Mouse (Mus musculus) myocyte (in vitro differentiated cells): ENCODE results near the gene Rps2. TPM values are rescaled to one million over a fixed set of nuclear protein-coding genes. Genes with fewer than 3 reads are reported as not detected.

Source experiments
- H3K27me3 ChIP-seq: one replicate; pipeline ENCODE4 v1.6.1; 2011; ENCODE audit not compliant: control insufficient read depth, insufficient read depth, insufficient read length
- H3K36me3 ChIP-seq: one replicate; pipeline ENCODE4 v1.6.1; 2011; ENCODE audit not compliant: control insufficient read depth, insufficient read depth
- H3K4me2 ChIP-seq: one replicate; pipeline ENCODE4 v1.6.1; 2011; ENCODE audit warnings: low read depth, control low read depth
- H3K4me3 ChIP-seq: one replicate; pipeline ENCODE4 v1.5.1; 2011; ENCODE audit warnings: mild to moderate bottlenecking, control low read depth, moderate library complexity
- H3K79me2 ChIP-seq: one replicate; pipeline ENCODE4 v1.6.1; 2011; ENCODE audit not compliant: control insufficient read depth, insufficient read depth
- H3ac ChIP-seq: one replicate; pipeline ENCODE4 v1.6.1; 2011; ENCODE audit not compliant: control insufficient read depth, insufficient read length
- CEBPB ChIP-seq: IDR thresholded peaks from 2 replicates; pipeline ENCODE4 v1.6.1; 2011; ENCODE audit warnings: mild to moderate bottlenecking, moderate library complexity; ENCODE audit not compliant: poor library complexity, insufficient read depth, severe bottlenecking
- E2F4 ChIP-seq: IDR thresholded peaks from one replicate; pipeline ENCODE4 v1.6.1; 2011; ENCODE audit warnings: mild to moderate bottlenecking, control low read depth, moderate library complexity; ENCODE audit not compliant: insufficient read depth
- MAX ChIP-seq: IDR thresholded peaks from one replicate; pipeline ENCODE4 v1.6.1; 2011; ENCODE audit warnings: low read depth, mild to moderate bottlenecking, control low read depth
- MYOD1 ChIP-seq, 3 experiments: IDR thresholded peaks; one replicate each; pipeline ENCODE4 v1.6.1; 2011; ENCODE audit warnings: control low read depth in 2 of 3, low read depth in 2 of 3, mild to moderate bottlenecking in 2 of 3, moderate library complexity in 1 of 3; ENCODE audit not compliant: insufficient read length in 2 of 3, control insufficient read depth in 1 of 3
- MYOG ChIP-seq, 3 experiments: IDR thresholded peaks; one replicate each; pipeline ENCODE4 v1.6.1; 2011; ENCODE audit warnings: control low read depth in 2 of 3, low read depth in 2 of 3, mild to moderate bottlenecking in 2 of 3; ENCODE audit not compliant: insufficient read length in 2 of 3, control insufficient read depth in 1 of 3, insufficient read depth in 1 of 3
- POLR2A ChIP-seq: IDR thresholded peaks from one replicate; pipeline ENCODE4 v1.6.1; 2011; ENCODE audit warnings: low read depth, mild to moderate bottlenecking, control low read depth, moderate library complexity; ENCODE audit not compliant: insufficient read length
- POLR2AphosphoS2 ChIP-seq: IDR thresholded peaks from one replicate; pipeline ENCODE4 v1.6.1; 2011; ENCODE audit warnings: low read depth, control low read depth; ENCODE audit not compliant: insufficient read length
- REST ChIP-seq: IDR thresholded peaks from one replicate; pipeline ENCODE4 v1.6.1; 2011; ENCODE audit warnings: mild to moderate bottlenecking, control low read depth, moderate library complexity; ENCODE audit not compliant: insufficient read depth, insufficient read length
- SRF ChIP-seq: IDR thresholded peaks from one replicate; pipeline ENCODE4 v1.6.1; 2011; ENCODE audit warnings: low read depth; ENCODE audit not compliant: control insufficient read depth, insufficient read length
- TCF12 ChIP-seq: IDR thresholded peaks from one replicate; pipeline ENCODE4 v1.6.1; 2011; ENCODE audit warnings: mild to moderate bottlenecking, control low read depth; ENCODE audit not compliant: poor library complexity, insufficient read depth, severe bottlenecking
- TCF3 ChIP-seq: IDR thresholded peaks from one replicate; pipeline ENCODE4 v1.6.1; 2011; ENCODE audit warnings: low read depth, control low read depth; ENCODE audit not compliant: insufficient read length
- USF1 ChIP-seq: IDR thresholded peaks from one replicate; pipeline ENCODE4 v1.6.1; 2011; ENCODE audit warnings: low read depth, mild to moderate bottlenecking, control low read depth, moderate library complexity
- polyA plus RNA-seq: library from polyadenylated mRNA; unstranded; fragments of >200 nt; fragmentation: generic; extraction: Trizol; gene quantifications from one replicate; pipeline ENCODE4 v1.2.1, GENCODE M21; 2012; ENCODE audit warnings: missing spikeins

Gene Rps2
- polyA plus RNA-seq, 1 experiment, result 178 TPM

- H3K4me2 ChIP-seq, result peak overlapping the region; percentile 89
- no peak overlapping the region for H3ac ChIP-seq
- TF ChIP-seq TCF3 (no peak), MYOD1 (IDR thresholded peaks at IDR 0.05; ENCODE audit: control insufficient read depth in 1 of 3, insufficient read length in 2 of 3, low read depth in 2 of 3) (no peak), MAX (no peak), E2F4 (no peak)
- no peak overlapping the region for H3K4me3 ChIP-seq
- no peaks in the 10 kb centered on the region for H3K27me3 ChIP-seq
- peaks cover 9% of the 10 kb centered on the region for H3K36me3 ChIP-seq
- H3K79me2 ChIP-seq, result peaks cover 16% of the 10 kb centered on the region
These were observed 12.1 kb upstream of the Rps2 start for GRCm38 (mm10) chr17:24705821-24706220.

DNA sequence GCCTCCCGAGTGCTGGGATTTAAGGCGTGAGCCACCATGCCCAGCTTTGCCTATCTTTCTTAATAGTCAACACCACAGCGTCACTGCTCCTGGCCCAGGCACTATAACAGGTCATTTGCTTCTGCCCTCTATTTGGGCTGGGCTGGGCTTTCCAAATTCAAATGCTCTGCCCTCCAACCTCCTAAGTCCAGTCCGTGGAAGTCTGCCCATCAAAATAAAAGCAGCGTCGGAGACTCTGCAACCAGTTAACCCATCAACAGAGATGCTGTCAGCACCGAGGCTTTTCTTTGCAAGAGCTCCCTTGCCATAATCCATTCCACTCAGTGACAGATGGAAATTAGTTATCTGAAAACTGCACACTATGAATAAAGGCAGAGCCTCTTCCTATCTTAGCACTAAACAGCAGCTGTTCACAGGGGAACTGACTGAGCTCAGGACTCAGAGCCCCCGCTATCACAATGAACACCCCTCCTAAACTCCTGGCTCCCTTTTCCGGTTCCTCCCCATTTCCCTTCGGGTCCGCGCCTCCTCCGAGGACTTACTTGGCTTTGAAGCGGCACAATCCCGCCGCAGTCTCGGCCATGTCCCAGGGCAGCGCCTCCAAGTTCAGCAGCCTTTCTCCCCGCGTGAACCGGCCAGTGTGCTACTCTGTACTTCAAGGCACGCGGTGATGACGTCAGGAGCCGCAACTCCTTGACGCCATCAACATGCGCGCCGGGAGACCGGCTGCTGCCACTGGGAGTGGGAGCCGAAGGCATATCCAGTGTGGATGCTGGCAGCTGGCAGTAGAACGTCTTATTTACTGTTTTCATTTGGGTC is 10.7 kb upstream of the Rps2 start, which contains the start of gene Tbl3:
TSS of gene Tbl3 (minus strand) at position 679 of the 819 bp plus-strand sequence.
- peaks cover under 1% of the 10 kb centered on the region for H3K36me3 ChIP-seq
- peak within 1 kb of the TSS; percentile 5 for H3ac ChIP-seq
- peak within 1 kb of the TSS; percentile 72 for H3K4me3 ChIP-seq
- no peaks in the 10 kb centered on the region for H3K27me3 ChIP-seq
- TF ChIP-seq TCF3, result no peak
- TF ChIP-seq POLR2A, result peak; percentile 91
- TF ChIP-seq CEBPB, result no peak
- peak; percentile 94 for TF ChIP-seq POLR2AphosphoS2
- TF ChIP-seq SRF, result peak; percentile 72
- peak in 1 of 3 experiments; percentile 10 for TF ChIP-seq MYOG (IDR thresholded peaks at IDR 0.05; ENCODE audit: control insufficient read depth in 1 of 3, insufficient read depth in 1 of 3, insufficient read length in 2 of 3, low read depth in 2 of 3)
- no peak for TF ChIP-seq MAX
- peak; percentile 2 for TF ChIP-seq E2F4
- TF ChIP-seq REST, result no peak
- H3K79me2 ChIP-seq, result peaks cover 16% of the 10 kb centered on the region
- peak within 1 kb of the TSS; percentile 89 for H3K4me2 ChIP-seq

GRCm38 (mm10) chr17:24707801-24708425 is 10.0 kb upstream of the Rps2 start:
- Histone ChIP-seq H3K4me3 (peak overlapping the region; percentile 72), H3K79me2 (peaks cover 16% of the 10 kb centered on the region), H3K27me3 (no peaks in the 10 kb centered on the region), H3ac (peak overlapping the region; percentile 5), H3K4me2 (peak overlapping the region; percentile 89), H3K36me3 (no peaks in the 10 kb centered on the region)
- TF ChIP-seq POLR2AphosphoS2 (no peak), E2F4 (no peak), SRF (no peak)

DNA sequence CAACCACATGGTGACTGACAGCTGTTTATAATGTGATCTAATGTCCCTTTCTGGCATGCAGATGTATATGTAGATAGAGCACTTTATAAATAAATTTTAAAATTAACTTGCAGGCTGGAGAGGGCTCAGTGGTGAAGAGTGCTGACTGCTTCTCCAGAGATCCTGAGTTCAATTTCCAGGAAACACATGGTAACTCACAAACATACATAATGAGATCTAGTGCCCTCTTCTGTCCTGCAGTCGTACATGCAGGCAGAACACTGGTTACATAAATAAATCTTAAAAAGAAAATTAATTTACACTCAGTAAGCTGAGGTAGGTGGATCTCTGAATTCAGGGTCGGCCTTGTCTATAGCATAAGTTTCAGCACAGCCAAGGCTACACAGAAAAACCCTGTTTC is 9.3 kb upstream of the Rps2 start:
- H3K4me3 ChIP-seq, result peak overlapping the region; percentile 72

DNA sequence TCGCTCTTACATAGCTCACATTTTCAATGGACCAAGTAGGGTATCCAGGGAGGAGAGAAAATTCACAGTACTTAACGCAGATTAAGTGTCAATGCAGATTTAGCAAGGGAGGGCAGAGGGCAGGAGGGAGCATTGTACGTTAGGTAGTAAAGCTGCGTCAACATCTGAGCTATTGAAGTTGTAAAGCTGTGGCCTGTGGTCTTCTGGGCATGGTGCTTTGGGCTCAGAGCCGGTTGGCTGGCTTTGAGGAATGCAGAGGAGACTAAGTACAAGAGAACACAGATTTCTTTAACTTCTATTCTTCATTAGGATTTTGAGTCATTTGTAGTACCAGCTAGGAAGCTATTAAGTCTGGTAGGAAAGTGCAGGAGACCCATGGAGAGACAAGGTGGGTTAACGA is 2.4 kb upstream of the Rps2 start:
- Histone ChIP-seq H3K4me3 (no peak overlapping the region), H3K27me3 (no peaks in the 10 kb centered on the region), H3ac (no peak overlapping the region), H3K4me2 (no peak overlapping the region), H3K79me2 (peaks cover 10% of the 10 kb centered on the region), H3K36me3 (no peaks in the 10 kb centered on the region)
- TF ChIP-seq REST (no peak), POLR2AphosphoS2 (no peak), MYOD1 (IDR thresholded peaks at IDR 0.05; ENCODE audit: control insufficient read depth in 1 of 3, insufficient read length in 2 of 3, low read depth in 2 of 3) (no peak), POLR2A (no peak), CEBPB (no peak), TCF3 (no peak), TCF12 (no peak)

More for the DNA sequence above, 9.3 kb upstream of the Rps2 start:
- peaks cover 16% of the 10 kb centered on the region for H3K79me2 ChIP-seq
- H3ac ChIP-seq, result no peak overlapping the region
- no peaks in the 10 kb centered on the region for H3K27me3 ChIP-seq
- no peak overlapping the region for H3K4me2 ChIP-seq
- TF ChIP-seq REST (no peak), MYOD1 (IDR thresholded peaks at IDR 0.05; ENCODE audit: control insufficient read depth in 1 of 3, insufficient read length in 2 of 3, low read depth in 2 of 3) (no peak), POLR2A (no peak), CEBPB (no peak), USF1 (no peak), SRF (no peak), E2F4 (no peak), TCF12 (no peak), MYOG (IDR thresholded peaks at IDR 0.05; ENCODE audit: control insufficient read depth in 1 of 3, insufficient read depth in 1 of 3, insufficient read length in 2 of 3, low read depth in 2 of 3) (no peak), TCF3 (no peak), POLR2AphosphoS2 (no peak)
- no peaks in the 10 kb centered on the region for H3K36me3 ChIP-seq
